Mouse (Mus musculus) hindbrain, embryonic 14.5 days (tissue): ENCODE measurements around the gene Erich2. TPM values are rescaled to one million over a fixed set of nuclear protein-coding genes. Genes with fewer than 3 reads are reported as not detected.
A peak's percentile ranks its signal among the peaks of the same experiment; 100 is the strongest.

Experiments used
- ATAC-seq: fragments of 200-750 bp; cut with Nextera tagmentation; 2 replicates; pipeline ENCODE4 v1.8.0; 2017; ENCODE audit warnings: moderate number of reproducible peaks, mild to moderate bottlenecking, moderate TSS enrichment, moderate library complexity; ENCODE audit not compliant: low FRiP score
- DNase-seq: peaks from one replicate; pipeline ENCODE4 v3.0.0-alpha.2; 2015; ENCODE audit warnings: low spot score
- H3K27ac ChIP-seq: fragments of 300-500 bp; sonication (generic); 2 replicates; pipeline ENCODE4 v1.5.1; 2014; ENCODE audit warnings: mild to moderate bottlenecking, moderate library complexity
- H3K27me3 ChIP-seq: fragments of 300-500 bp; sonication (generic); 2 replicates; pipeline ENCODE4 v1.6.1; 2014; ENCODE audit warnings: mild to moderate bottlenecking, low read length, mixed read lengths; ENCODE audit not compliant: control insufficient read depth, insufficient read depth
- H3K36me3 ChIP-seq: fragments of 300-500 bp; sonication (generic); replicated peaks from 2 replicates; pipeline ENCODE4 v1.6.1; 2014; ENCODE audit not compliant: control insufficient read depth, insufficient read depth
- H3K4me1 ChIP-seq: fragments of 300-500 bp; sonication (generic); replicated peaks from 2 replicates; pipeline ENCODE4 v1.6.1; 2014; ENCODE audit warnings: antibody characterized with exemption, low read length, mixed read lengths; ENCODE audit not compliant: control insufficient read depth, insufficient read depth
- H3K4me2 ChIP-seq: fragments of 300-500 bp; sonication (generic); replicated peaks from 2 replicates; pipeline ENCODE4 v1.6.1; 2014; ENCODE audit warnings: mild to moderate bottlenecking, moderate library complexity
- H3K4me3 ChIP-seq: fragments of 300-500 bp; sonication (generic); replicated peaks from 2 replicates; pipeline ENCODE4 v1.5.1; 2014; ENCODE audit warnings: mild to moderate bottlenecking, low read length
- H3K9ac ChIP-seq: fragments of 300-500 bp; sonication (generic); 2 replicates; pipeline ENCODE4 v1.6.1; 2014
- H3K9me3 ChIP-seq: fragments of 300-500 bp; sonication (generic); 2 replicates; pipeline ENCODE4 v1.6.1; 2016; ENCODE audit warnings: low read length; ENCODE audit not compliant: control insufficient read depth
- WGBS: fragments of 180-500 bp; shearing (Covaris S2); extraction: QIAGEN DNeasy Blood & Tissue Kit; methylation state at CpG from one replicate; pipeline ENCODE4 v1.1.7; 2014; 5-methylcytosine and 5-hydroxymethylcytosine counted together
- polyA plus RNA-seq: library from polyadenylated mRNA; unstranded; fragments of >200 nt; fragmentation: Nextera tagmentation; extraction: Ambion mirVana; gene quantifications from 2 replicates; pipeline ENCODE4 v1.2.1, GENCODE M21; 2014

Erich2 gene
- polyA plus RNA-seq, 1 experiment from 2014 or later: 3.8 TPM

DNA sequence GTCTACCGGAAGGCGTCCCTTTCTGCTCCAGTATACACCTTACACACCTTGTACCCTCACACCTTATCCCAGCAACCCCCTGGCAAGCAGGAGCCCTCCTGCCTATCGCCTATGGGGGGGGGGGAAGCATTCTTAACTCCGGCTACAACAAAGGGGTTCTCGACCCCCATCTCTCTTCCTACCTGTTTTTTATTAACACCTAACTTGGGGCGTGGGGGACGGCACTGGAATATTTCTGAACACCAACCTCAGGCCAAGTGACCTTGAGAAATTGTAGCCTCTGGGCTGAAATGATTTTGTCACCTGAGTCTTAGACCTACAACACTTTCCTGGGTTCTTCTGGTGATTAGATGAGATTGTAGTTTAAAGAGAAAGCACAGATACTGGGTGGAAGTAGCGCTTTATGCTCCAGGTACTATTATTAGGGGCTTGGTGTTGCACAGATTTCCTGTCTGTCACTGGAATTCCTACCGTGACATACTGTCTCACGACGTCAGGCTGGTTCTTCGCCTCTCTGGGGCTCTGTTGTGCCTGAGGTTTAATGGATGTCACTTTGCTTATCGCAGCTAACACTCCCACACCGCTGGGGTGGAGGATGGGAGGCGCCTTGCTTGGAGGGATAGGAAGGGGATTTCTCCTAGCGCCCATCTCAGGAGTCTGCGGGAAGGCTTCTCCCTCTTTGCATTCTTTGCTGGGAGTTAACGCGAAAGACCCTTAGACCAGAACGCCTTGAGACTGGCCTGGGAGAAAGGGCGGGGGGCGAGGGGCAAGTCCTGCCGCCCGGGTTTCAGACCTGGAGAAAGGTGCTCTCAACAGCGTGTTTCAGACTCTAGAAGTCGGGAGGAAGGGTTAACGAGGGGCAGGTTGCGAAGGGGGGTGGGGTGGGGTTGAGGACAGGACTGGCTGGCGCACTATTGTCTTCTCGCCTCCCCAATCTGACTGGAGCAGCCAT is 57.3 kb downstream of the Erich2 start:
- Histone ChIP-seq H3K9me3 (no peaks in the 10 kb centered on the region), H3K27me3 (peaks cover 83% of the 10 kb centered on the region), H3K4me3 (peak overlapping the region; percentile 55), H3K27ac (peak overlapping the region; percentile 95), H3K36me3 (no peaks in the 10 kb centered on the region), H3K4me1 (peaks cover 10% of the 10 kb centered on the region; the same call in 1 of the 2 replicates), H3K9ac (peak overlapping the region; percentile 80), H3K4me2 (peak overlapping the region; percentile 65)
- WGBS: 4% methylated on average over 30 of the region's 30 CpGs
- DNase-seq (peak; percentile 44), ATAC-seq (no peak)

DNA sequence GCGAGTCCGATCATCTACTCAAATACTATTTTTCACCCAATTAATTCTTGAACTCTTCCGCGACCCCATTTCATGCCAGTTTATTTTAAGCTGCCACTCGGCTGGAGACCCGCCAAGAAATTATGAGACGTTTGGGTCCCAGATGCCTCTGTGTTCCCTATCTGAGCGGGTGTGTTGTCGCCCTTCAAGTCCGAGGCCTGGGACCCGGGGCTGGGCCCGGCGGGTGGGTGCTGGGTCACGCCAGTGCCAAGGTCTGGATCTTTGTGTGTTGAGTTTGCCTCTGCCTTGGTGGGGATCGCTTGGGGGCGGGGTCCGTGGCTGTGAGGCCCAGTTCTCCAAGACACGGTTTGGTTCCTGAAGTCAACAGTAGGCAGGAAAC is 58.0 kb downstream of the Erich2 start:
- H3K4me2 ChIP-seq: peak overlapping the region; percentile 65
- DNase-seq: peak; percentile 47
- H3K27me3 ChIP-seq: peaks cover 83% of the 10 kb centered on the region
- peak overlapping the region; percentile 95 for H3K27ac ChIP-seq
- H3K9ac ChIP-seq: peak overlapping the region; percentile 80
- WGBS: 1% methylated on average over 18 of the region's 18 CpGs
- no peaks in the 10 kb centered on the region for H3K9me3 ChIP-seq
- peak overlapping the region; percentile 55 for H3K4me3 ChIP-seq
- no peak for ATAC-seq
- peaks cover 10% of the 10 kb centered on the region; the same call in 1 of the 2 replicates for H3K4me1 ChIP-seq
- no peaks in the 10 kb centered on the region for H3K36me3 ChIP-seq

DNA sequence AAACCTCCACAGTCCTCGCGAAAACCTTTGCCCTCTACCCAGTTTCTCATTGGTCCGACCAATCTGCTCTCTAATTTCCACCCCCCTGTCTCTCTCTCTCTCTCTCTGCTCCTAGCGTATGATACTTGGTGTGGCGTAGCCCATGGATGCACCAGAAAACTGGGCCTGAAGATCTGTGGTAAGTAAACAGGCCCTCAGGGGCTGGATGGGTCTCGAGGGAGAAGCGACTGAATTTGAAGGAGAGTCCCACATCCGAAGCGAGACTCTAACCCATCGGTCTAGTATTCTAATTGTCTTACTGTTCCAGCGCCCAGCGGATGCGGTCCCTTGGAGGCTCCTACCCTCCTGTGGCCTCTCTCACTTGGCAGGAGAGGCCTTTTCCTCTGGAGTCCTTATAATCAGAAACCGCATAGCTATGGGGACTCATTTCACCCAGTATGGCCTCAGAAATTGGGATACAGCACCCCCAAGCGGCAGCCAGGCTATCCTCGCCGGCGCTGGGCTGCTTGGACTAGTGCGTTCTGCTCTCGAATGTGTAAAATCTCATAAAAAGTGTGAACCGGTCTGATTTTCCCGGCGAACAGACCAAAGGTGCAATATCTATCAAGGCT is 58.6 kb downstream of the Erich2 start:
- WGBS: 2% methylated on average over 23 of the region's 23 CpGs
- Histone ChIP-seq H3K9me3 (no peaks in the 10 kb centered on the region), H3K27ac (peak overlapping the region; percentile 95), H3K36me3 (no peaks in the 10 kb centered on the region; the same call in 1 of the 2 replicates), H3K4me1 (peaks cover 10% of the 10 kb centered on the region; the same call in 1 of the 2 replicates), H3K4me3 (peak overlapping the region; percentile 55), H3K27me3 (peaks cover 85% of the 10 kb centered on the region), H3K9ac (peak overlapping the region; percentile 80), H3K4me2 (peak overlapping the region; percentile 65)
- ATAC-seq (peak; percentile 26; the same call in 1 of the 2 replicates), DNase-seq (peak; percentile 71)

DNA sequence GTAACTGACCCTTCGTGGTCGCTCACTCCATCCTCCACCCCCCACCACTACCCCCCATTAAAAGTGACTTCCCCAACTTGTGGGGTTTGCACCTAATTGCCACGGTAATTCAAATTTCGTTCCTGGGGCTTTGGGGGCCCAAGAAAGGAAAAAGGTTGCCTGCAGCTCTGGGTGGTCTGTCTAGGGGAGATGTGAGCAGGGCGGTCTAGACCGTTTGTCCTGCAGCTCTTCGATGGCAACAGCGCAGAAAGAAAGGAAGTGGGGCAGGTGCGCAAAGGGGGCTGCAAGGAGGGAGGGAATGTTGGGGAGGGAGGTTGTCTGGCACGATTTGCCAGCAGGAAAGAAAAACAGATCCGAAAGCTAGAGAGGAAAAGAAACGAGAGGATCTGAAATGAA is 59.1 kb downstream of the Erich2 start:
- Histone ChIP-seq H3K27me3 (peaks cover 79% of the 10 kb centered on the region), H3K27ac (peak overlapping the region; percentile 95), H3K9ac (peak overlapping the region; percentile 80), H3K4me2 (peak overlapping the region; percentile 65), H3K4me1 (peaks cover 10% of the 10 kb centered on the region; the same call in 1 of the 2 replicates), H3K9me3 (no peaks in the 10 kb centered on the region), H3K36me3 (no peaks in the 10 kb centered on the region; the same call in 1 of the 2 replicates), H3K4me3 (peak overlapping the region; percentile 55)
- peak; percentile 44 for DNase-seq
- WGBS: 2% methylated on average over 12 of the region's 12 CpGs
- ATAC-seq: no peak

DNA sequence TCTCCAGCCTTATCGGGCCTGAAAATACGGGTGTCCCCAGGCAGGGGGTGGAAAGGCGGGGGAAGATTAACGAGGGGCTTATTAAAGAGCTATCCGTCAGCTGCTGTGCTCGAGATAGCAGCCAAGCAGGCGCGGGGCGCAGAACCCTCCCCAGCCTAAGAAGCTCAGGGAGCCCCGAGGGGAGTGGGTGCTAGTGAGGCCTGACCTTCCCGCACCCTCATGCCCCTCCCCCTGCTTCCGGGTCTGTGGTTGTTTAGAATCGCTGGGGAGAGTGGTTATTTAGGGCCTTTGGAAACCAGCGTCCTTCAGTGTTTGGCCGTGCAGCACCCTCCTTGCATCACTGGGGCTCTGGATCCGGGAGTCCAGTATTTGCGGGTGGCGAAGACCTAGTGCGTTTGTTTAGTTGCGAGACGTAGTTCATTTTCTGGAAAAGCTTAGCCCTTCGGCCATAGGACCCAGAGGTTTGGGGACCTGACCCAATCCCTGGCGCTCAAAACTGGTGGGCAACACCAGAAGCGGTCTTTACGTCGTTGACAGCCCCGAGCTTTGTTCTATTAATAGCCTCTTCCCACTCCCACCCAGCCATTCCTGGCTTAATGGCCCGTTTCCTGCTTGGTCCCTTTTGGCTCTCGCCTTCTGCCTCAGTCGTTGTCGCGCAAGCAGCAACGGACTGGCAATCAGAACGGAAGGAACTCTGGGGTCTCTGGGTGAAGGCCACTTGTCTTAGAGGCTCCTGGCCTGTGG is 59.8 kb downstream of the Erich2 start:
- H3K9me3 ChIP-seq: no peaks in the 10 kb centered on the region
- peak overlapping the region; percentile 95 for H3K27ac ChIP-seq
- H3K27me3 ChIP-seq: peaks cover 73% of the 10 kb centered on the region
- H3K4me1 ChIP-seq: peaks cover 10% of the 10 kb centered on the region; the same call in 1 of the 2 replicates
- no peaks in the 10 kb centered on the region; the same call in 1 of the 2 replicates for H3K36me3 ChIP-seq
- peak overlapping the region; percentile 55 for H3K4me3 ChIP-seq
- H3K4me2 ChIP-seq: peak overlapping the region; percentile 65
- DNase-seq (peak; percentile 63), ATAC-seq (peak; percentile 46)
- H3K9ac ChIP-seq: peak overlapping the region; percentile 80
- under 1% methylated on average over 34 of the region's 34 CpGs for WGBS

DNA sequence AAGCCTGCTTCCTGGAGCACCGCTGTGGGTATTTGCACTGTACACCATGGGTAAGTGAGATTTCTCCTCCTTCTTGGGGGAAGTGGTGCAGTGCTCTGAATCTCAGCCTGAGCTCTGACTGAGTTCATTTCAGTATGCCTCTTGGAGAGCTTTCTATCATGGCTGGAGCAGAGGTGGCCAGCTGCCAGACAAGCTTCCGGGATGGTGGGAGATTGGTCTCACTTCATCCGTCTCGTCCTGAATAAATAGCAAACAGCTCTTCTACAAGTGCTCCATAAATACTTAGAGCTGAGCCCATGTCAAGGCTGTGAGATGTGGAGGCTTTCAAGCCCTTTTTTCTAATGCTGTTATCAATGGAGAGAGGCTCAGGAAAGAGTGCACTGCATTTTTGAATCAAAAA is 63.1 kb downstream of the Erich2 start:
- Histone ChIP-seq H3K9me3 (no peaks in the 10 kb centered on the region), H3K27me3 (peaks cover 42% of the 10 kb centered on the region)
- DNase-seq: no peak

DNA sequence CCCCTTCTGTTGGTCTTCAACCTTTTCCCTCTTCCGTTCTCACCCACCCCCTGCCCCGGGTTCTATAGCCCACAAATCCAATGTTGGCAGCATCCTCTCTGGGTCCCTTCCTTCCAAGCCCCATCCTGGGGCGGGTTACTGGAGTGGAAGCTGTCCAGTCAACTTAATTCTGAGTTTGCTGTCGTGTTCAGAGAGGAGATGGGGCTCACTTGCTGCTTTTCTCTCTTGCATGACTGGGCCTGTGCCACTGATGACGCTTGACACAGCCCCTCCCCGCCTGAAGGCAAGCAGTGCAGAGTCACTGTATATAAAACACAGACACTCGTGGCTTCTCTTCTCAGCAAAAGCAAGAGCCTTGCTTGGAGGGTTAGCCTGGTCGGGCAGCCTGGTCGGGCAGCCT is 63.6 kb downstream of the Erich2 start:
- no peaks in the 10 kb centered on the region for H3K9me3 ChIP-seq
- H3K27ac ChIP-seq: no peak overlapping the region
- no peak overlapping the region for H3K4me2 ChIP-seq
- DNase-seq (no peak), ATAC-seq (no peak)
- H3K4me3 ChIP-seq: no peak overlapping the region
- WGBS: 47% methylated on average over 9 of the region's 9 CpGs
- H3K27me3 ChIP-seq: peaks cover 37% of the 10 kb centered on the region
- H3K9ac ChIP-seq: no peak overlapping the region
- no peaks in the 10 kb centered on the region; the same call in 1 of the 2 replicates for H3K4me1 ChIP-seq
- peaks cover 24% of the 10 kb centered on the region for H3K36me3 ChIP-seq

More for the DNA sequence above, 63.1 kb downstream of the Erich2 start:
- no peak overlapping the region for H3K9ac ChIP-seq
- peaks cover 22% of the 10 kb centered on the region for H3K36me3 ChIP-seq
- H3K4me1 ChIP-seq: peaks cover 5% of the 10 kb centered on the region; the same call in 1 of the 2 replicates
- H3K4me2 ChIP-seq: no peak overlapping the region
- H3K27ac ChIP-seq: no peak overlapping the region
- ATAC-seq: no peak
- WGBS: 73% methylated on average over 4 of the region's 4 CpGs
- H3K4me3 ChIP-seq: no peak overlapping the region

DNA sequence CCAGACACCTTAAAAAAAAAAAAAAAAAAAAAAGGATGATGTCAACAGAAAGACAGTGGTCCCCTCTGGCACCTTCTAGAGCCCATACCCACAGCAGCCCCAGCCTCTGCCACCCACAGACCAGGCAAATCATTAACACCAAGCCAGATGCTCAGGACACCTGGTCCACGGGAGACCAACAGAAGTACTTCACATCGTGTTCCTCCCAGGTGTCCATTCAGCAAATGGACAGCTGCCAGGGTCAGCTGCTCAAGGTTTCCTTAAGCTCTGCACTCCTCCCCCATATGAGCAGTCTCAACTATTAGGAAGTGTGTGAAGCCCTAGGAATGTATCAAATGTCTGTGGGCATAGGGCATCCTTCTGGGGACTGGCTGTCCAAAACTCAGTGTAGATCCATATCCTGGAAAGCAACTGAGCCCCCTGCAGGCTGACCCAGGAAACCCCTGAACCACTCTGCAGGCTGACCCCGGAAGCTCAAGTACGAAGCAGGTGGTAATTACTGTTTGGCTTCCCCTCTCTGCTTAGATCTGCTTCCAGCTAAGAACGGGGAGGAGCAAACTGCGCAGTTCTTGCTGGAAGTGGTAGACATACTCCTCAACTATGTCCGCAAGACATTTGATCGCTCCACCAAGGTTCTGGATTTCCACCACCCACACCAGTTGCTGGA is 65.1 kb downstream of the Erich2 start:
- H3K27me3 ChIP-seq: peaks cover 30% of the 10 kb centered on the region
- no peak overlapping the region for H3K9ac ChIP-seq
- H3K27ac ChIP-seq: no peak overlapping the region
- H3K36me3 ChIP-seq: peaks cover 32% of the 10 kb centered on the region
- WGBS: 80% methylated on average over 8 of the region's 8 CpGs
- H3K4me2 ChIP-seq: no peak overlapping the region
- H3K9me3 ChIP-seq: no peaks in the 10 kb centered on the region
- ATAC-seq (no peak), DNase-seq (no peak)
- H3K4me3 ChIP-seq: no peak overlapping the region
- no peaks in the 10 kb centered on the region for H3K4me1 ChIP-seq
